Mouse (Mus musculus) liver, adult 2 months (tissue): ENCODE data around the gene Olfr1018. TPM values are rescaled to one million over a fixed set of nuclear protein-coding genes. Genes with fewer than 3 reads are reported as not detected.

Source experiments
- DNase-seq: peaks from one replicate; pipeline ENCODE4 v3.0.0-alpha.2; 2011; ENCODE audit warnings: low read depth, low spot score; ENCODE audit errors: extremely low read depth
- H3K27ac ChIP-seq: fragments of 200-500 bp; replicated peaks from 2 replicates; pipeline ENCODE4 v1.5.1; 2012; ENCODE audit warnings: low read depth, mild to moderate bottlenecking, control low read depth, inconsistent platforms, low read length; ENCODE audit not compliant: insufficient read depth
- H3K27me3 ChIP-seq: fragments of 200-500 bp; 2 replicates; pipeline ENCODE4 v1.6.1; 2012; ENCODE audit warnings: mild to moderate bottlenecking, moderate library complexity, low read length, inconsistent platforms; ENCODE audit not compliant: control insufficient read depth, insufficient read depth
- H3K36me3 ChIP-seq: fragments of 200-500 bp; 2 replicates; pipeline ENCODE4 v1.6.1; 2012; ENCODE audit warnings: low read length, inconsistent platforms; ENCODE audit not compliant: control insufficient read depth, insufficient read depth
- H3K4me1 ChIP-seq: fragments of 200-500 bp; 2 replicates; pipeline ENCODE4 v1.6.1; 2011; ENCODE audit warnings: low read length; ENCODE audit not compliant: control insufficient read depth, insufficient read depth
- H3K4me3 ChIP-seq: fragments of 200-500 bp; 2 replicates; pipeline ENCODE4 v1.5.1; 2011; ENCODE audit warnings: low read depth, mild to moderate bottlenecking, control low read depth, low read length, moderate library complexity; ENCODE audit not compliant: insufficient read depth
- H3K79me2 ChIP-seq: fragments of 200-500 bp; 2 replicates; pipeline ENCODE4 v1.6.1; 2012; ENCODE audit warnings: inconsistent platforms, mild to moderate bottlenecking, low read length, moderate library complexity; ENCODE audit not compliant: control insufficient read depth, insufficient read depth
- H3K9ac ChIP-seq: fragments of 200-500 bp; 2 replicates; pipeline ENCODE4 v1.6.1; 2012; ENCODE audit warnings: low read depth, mild to moderate bottlenecking, control low read depth, inconsistent platforms, low read length
- CTCF ChIP-seq: fragments of 200-500 bp; IDR thresholded peaks from 2 replicates; pipeline ENCODE4 v1.5.1; 2011; ENCODE audit warnings: low read depth, low read length, control low read depth
- POLR2A ChIP-seq: fragments of 200-500 bp; IDR thresholded peaks from 2 replicates; pipeline ENCODE4 v1.6.1; 2011; ENCODE audit warnings: low read length, control low read depth; ENCODE audit not compliant: insufficient read depth; ENCODE audit errors: extremely low read depth
- WGBS: fragments of 180-500 bp; shearing (Covaris S2); methylation state at CpG from one replicate; pipeline ENCODE4 v1.1.7; 2018; 5-methylcytosine and 5-hydroxymethylcytosine counted together
- polyA plus RNA-seq: library from polyadenylated mRNA; depleted of rRNA; stranded (reverse); fragments of >200 nt; gene quantifications from 2 replicates; pipeline ENCODE4 v1.2.3, GENCODE M21; 2012; rRNA removed
- total RNA-seq: library from RNA; depleted of rRNA; stranded (reverse); fragments of >200 nt; gene quantifications from 2 replicates; pipeline ENCODE4 v1.2.3, GENCODE M21; 2014; rRNA removed

Olfr1018 gene
- total and polyA plus RNA-seq, 2 experiments, result not detected

- Histone ChIP-seq H3K27me3 (no peaks in the 10 kb centered on the region), H3K36me3 (no peaks in the 10 kb centered on the region), H3K4me1 (no peaks in the 10 kb centered on the region), H3K79me2 (no peaks in the 10 kb centered on the region), H3K27ac (no peak within 1 kb of the TSS), H3K4me3 (no peak within 1 kb of the TSS), H3K9ac (no peak within 1 kb of the TSS)
- DNase-seq, result no peak
- TF ChIP-seq POLR2A (no peak), CTCF (no peak)
Measured at GRCm38 (mm10) chr2:85845383-85845782, 27.1 kb downstream of the Olfr1018 start, which contains the start of gene Olfr1019. Olfr1019 (minus strand) TSS chr2:85845483.

- Histone ChIP-seq H3K27ac (no peak within 1 kb of the TSS), H3K9ac (no peak within 1 kb of the TSS), H3K4me1 (no peaks in the 10 kb centered on the region), H3K36me3 (no peaks in the 10 kb centered on the region), H3K27me3 (no peaks in the 10 kb centered on the region), H3K4me3 (no peak within 1 kb of the TSS), H3K79me2 (no peaks in the 10 kb centered on the region)
- 92% methylated on average over 1 of the region's 1 CpGs for WGBS
- no peak for DNase-seq
- no peak for TF ChIP-seq POLR2A
- no peak for TF ChIP-seq CTCF
Measured at GRCm38 (mm10) chr2:85846730-85847129, 28.5 kb downstream of the Olfr1018 start, which contains the start of gene Olfr1020. Olfr1020 (plus strand) TSS chr2:85847030.

- TF ChIP-seq POLR2A (no peak), CTCF (no peak)
- H3K27me3 ChIP-seq, result no peaks in the 10 kb centered on the region
- H3K36me3 ChIP-seq, result no peaks in the 10 kb centered on the region
- no peaks in the 10 kb centered on the region for H3K79me2 ChIP-seq
- WGBS, result 41% methylated on average over 2 of the region's 2 CpGs
- H3K27ac ChIP-seq, result no peak within 1 kb of the TSS
- no peak within 1 kb of the TSS for H3K9ac ChIP-seq
- DNase-seq, result no peak
- H3K4me3 ChIP-seq, result no peak within 1 kb of the TSS
- H3K4me1 ChIP-seq, result no peaks in the 10 kb centered on the region
Measured at GRCm38 (mm10) chr2:85868294-85868693, 50.0 kb downstream of the Olfr1018 start, which contains the start of gene Olfr1022. Olfr1022 (plus strand) TSS chr2:85868594.

Other genes with a start within 250 kb of the Olfr1018 start
- gene Olfr996, start 239.3 kb upstream of the Olfr1018 start, total RNA-seq, result not detected in 2 replicates
- gene Olfr996, start 239.3 kb upstream of the Olfr1018 start, polyA plus RNA-seq, result not detected in 2 replicates
- not detected in 2 replicates for gene Olfr998, start 229.5 kb upstream of the Olfr1018 start, total RNA-seq
- not detected in 2 replicates for gene Olfr998, start 229.5 kb upstream of the Olfr1018 start, polyA plus RNA-seq
- gene Olfr1000, start 206.6 kb upstream of the Olfr1018 start, total RNA-seq, result not detected in 2 replicates
- not detected in 2 replicates for gene Olfr1000, start 206.6 kb upstream of the Olfr1018 start, polyA plus RNA-seq
- not detected in 2 replicates for gene Olfr1002, start 167.8 kb upstream of the Olfr1018 start, total RNA-seq
- gene Olfr1002, start 167.8 kb upstream of the Olfr1018 start, polyA plus RNA-seq, result not detected in 2 replicates
- gene Olfr154, start 154.0 kb upstream of the Olfr1018 start, total RNA-seq, result not detected in 2 replicates
- not detected in 2 replicates for gene Olfr154, start 154.0 kb upstream of the Olfr1018 start, polyA plus RNA-seq
- not detected in 2 replicates for gene Olfr1006, start 139.7 kb upstream of the Olfr1018 start, total RNA-seq
- gene Olfr1006, start 139.7 kb upstream of the Olfr1018 start, polyA plus RNA-seq, result not detected in 2 replicates
- gene Olfr1008, start 129.0 kb upstream of the Olfr1018 start, total RNA-seq, result not detected in 2 replicates
- gene Olfr1008, start 129.0 kb upstream of the Olfr1018 start, polyA plus RNA-seq, result not detected in 2 replicates
- not detected in 2 replicates for gene Olfr1009, start 103.1 kb upstream of the Olfr1018 start, total RNA-seq
- not detected in 2 replicates for gene Olfr1009, start 103.1 kb upstream of the Olfr1018 start, polyA plus RNA-seq
- not detected in 2 replicates for gene Olfr1012, start 55.7 kb upstream of the Olfr1018 start, total RNA-seq
- gene Olfr1012, start 55.7 kb upstream of the Olfr1018 start, polyA plus RNA-seq, result not detected in 2 replicates
- gene Olfr1013, start 51.4 kb upstream of the Olfr1018 start, total RNA-seq, result not detected in 2 replicates
- gene Olfr1013, start 51.4 kb upstream of the Olfr1018 start, polyA plus RNA-seq, result not detected in 2 replicates
- not detected in 2 replicates for gene Olfr1014, start 45.8 kb upstream of the Olfr1018 start, total RNA-seq
- not detected in 2 replicates for gene Olfr1014, start 45.8 kb upstream of the Olfr1018 start, polyA plus RNA-seq
- not detected in 2 replicates for gene Olfr1015, start 36.5 kb upstream of the Olfr1018 start, total RNA-seq
- not detected in 2 replicates for gene Olfr1015, start 36.5 kb upstream of the Olfr1018 start, polyA plus RNA-seq
- gene Olfr1016, start 15.9 kb upstream of the Olfr1018 start, total RNA-seq, result not detected in 2 replicates
- gene Olfr1016, start 15.9 kb upstream of the Olfr1018 start, polyA plus RNA-seq, result not detected in 2 replicates
- not detected in 2 replicates for gene Olfr1019, start 27.0 kb downstream of the Olfr1018 start, total RNA-seq
- gene Olfr1019, start 27.0 kb downstream of the Olfr1018 start, polyA plus RNA-seq, result not detected in 2 replicates
- gene Olfr1020, start 28.6 kb downstream of the Olfr1018 start, total RNA-seq, result not detected in 2 replicates
- not detected in 2 replicates for gene Olfr1020, start 28.6 kb downstream of the Olfr1018 start, polyA plus RNA-seq
- gene Olfr1022, start 50.1 kb downstream of the Olfr1018 start, total RNA-seq, result not detected in 2 replicates
- gene Olfr1022, start 50.1 kb downstream of the Olfr1018 start, polyA plus RNA-seq, result not detected in 2 replicates
- gene Olfr1023, start 67.2 kb downstream of the Olfr1018 start, total RNA-seq, result not detected in 2 replicates
- gene Olfr1023, start 67.2 kb downstream of the Olfr1018 start, polyA plus RNA-seq, result not detected in 2 replicates
- not detected in 2 replicates for gene Olfr1024, start 86.6 kb downstream of the Olfr1018 start, total RNA-seq
- gene Olfr1024, start 86.6 kb downstream of the Olfr1018 start, polyA plus RNA-seq, result not detected in 2 replicates
- not detected in 2 replicates for gene Olfr1025-ps1, start 96.7 kb downstream of the Olfr1018 start, total RNA-seq
- not detected in 2 replicates for gene Olfr1025-ps1, start 96.7 kb downstream of the Olfr1018 start, polyA plus RNA-seq
- not detected in 2 replicates for gene Olfr1026, start 103.1 kb downstream of the Olfr1018 start, total RNA-seq
- not detected in 2 replicates for gene Olfr1026, start 103.1 kb downstream of the Olfr1018 start, polyA plus RNA-seq
- not detected in 2 replicates for gene Olfr1028, start 132.0 kb downstream of the Olfr1018 start, total RNA-seq
- not detected in 2 replicates for gene Olfr1028, start 132.0 kb downstream of the Olfr1018 start, polyA plus RNA-seq
- gene Olfr1029, start 155.4 kb downstream of the Olfr1018 start, total RNA-seq, result 0.09 and 0.13 TPM in 2 replicates
- gene Olfr1029, start 155.4 kb downstream of the Olfr1018 start, polyA plus RNA-seq, result 0.04 TPM in 1 of 2 replicates, not detected in the other
- gene Olfr1030, start 160.8 kb downstream of the Olfr1018 start, total RNA-seq, result under 0.01 TPM in 1 of 2 replicates, not detected in the other
- gene Olfr1030, start 160.8 kb downstream of the Olfr1018 start, polyA plus RNA-seq, result 0.02 TPM in 1 of 2 replicates, not detected in the other
- not detected in 2 replicates for gene Olfr1031, start 171.8 kb downstream of the Olfr1018 start, total RNA-seq
- not detected in 2 replicates for gene Olfr1031, start 171.8 kb downstream of the Olfr1018 start, polyA plus RNA-seq
- not detected in 2 replicates for gene Olfr1032, start 187.1 kb downstream of the Olfr1018 start, total RNA-seq
- gene Olfr1032, start 187.1 kb downstream of the Olfr1018 start, polyA plus RNA-seq, result not detected in 2 replicates
- gene Olfr1033, start 202.2 kb downstream of the Olfr1018 start, total RNA-seq, result 8.7 and 10.7 TPM in 2 replicates
- 1.7 TPM in 2 replicates for gene Olfr1033, start 202.2 kb downstream of the Olfr1018 start, polyA plus RNA-seq
- 2.4 and 2.6 TPM in 2 replicates for gene Olfr1034, start 227.4 kb downstream of the Olfr1018 start, total RNA-seq
- gene Olfr1034, start 227.4 kb downstream of the Olfr1018 start, polyA plus RNA-seq, result 0.90 and 0.93 TPM in 2 replicates